Mouse (Mus musculus): ENCODE measurements around the gene Poln.
A peak's percentile ranks its signal among the peaks of the same experiment; 100 is the strongest.

GRCm38 (mm10) chr5:34191843-34192242, 22.6 kb upstream of the Poln start:
- TF ChIP-seq CTCF (conservative IDR thresholded peaks at IDR 0.05; ENCODE audit: insufficient read depth, insufficient read length, low read depth, low read length) (peak; percentile 51), POLR2A (IDR thresholded peaks at IDR 0.05; ENCODE audit: low read depth, low read length) (no peak)
